Mouse (Mus musculus): Measurements from ENCODE around the gene Sept9.

GRCm38 (mm10) chr11:117313446-117313845, 114.0 kb downstream of the Sept9 start:
- TF ChIP-seq POLR2A (IDR thresholded peaks at IDR 0.05; ENCODE audit: borderline replicate concordance, insufficient read depth, low read length) (no peak), CTCF (IDR thresholded peaks at IDR 0.05; ENCODE audit: borderline replicate concordance, insufficient read depth, low read depth, low read length) (no peak)

Measured in cerebellum, adult 2 months (tissue).